Mouse (Mus musculus) retina, postnatal 1 day (tissue): Measurements from ENCODE around the gene Ggn.
A peak's percentile ranks its signal among the peaks of the same experiment; 100 is the strongest.
"Not testable (repeated sequence)": the region's sequence is repeated elsewhere in the genome, so short reads cannot be mapped to it uniquely, and the experiment has no call there.

Source experiments
- DNase-seq: peaks from one replicate; pipeline ENCODE4 v3.0.0-alpha.2; 2012

Gene Ggn

GRCm38 (mm10) chr7:29170066-29170754 lies at the start of gene Ggn, which contains the start of gene Spred3:
TSS of gene Ggn (plus strand) at chr7:29170210.
TSS of gene Spred3 (minus strand) at chr7:29170411.
- peak; percentile 82 for DNase-seq

DNA sequence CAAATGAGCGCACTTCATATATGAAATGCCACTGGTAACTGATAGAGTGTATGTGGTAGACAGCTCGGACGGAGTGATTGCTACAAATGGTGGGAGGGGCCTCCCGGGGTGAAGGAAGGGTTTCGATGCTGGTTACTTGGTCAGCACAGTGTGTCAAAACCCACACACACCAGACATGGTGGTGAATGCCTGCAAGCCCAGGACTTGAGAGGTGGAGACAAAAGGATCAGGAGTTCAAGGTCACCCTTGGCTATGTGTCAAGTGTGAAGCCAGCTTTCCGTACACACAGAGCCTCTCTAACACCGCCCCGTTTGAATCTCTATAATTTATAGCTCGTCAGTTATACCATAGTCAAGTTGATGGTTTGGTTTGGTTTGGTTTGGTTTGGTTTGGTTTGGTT lies 47.2 kb upstream of the Ggn start:
- no peak for DNase-seq

DNA sequence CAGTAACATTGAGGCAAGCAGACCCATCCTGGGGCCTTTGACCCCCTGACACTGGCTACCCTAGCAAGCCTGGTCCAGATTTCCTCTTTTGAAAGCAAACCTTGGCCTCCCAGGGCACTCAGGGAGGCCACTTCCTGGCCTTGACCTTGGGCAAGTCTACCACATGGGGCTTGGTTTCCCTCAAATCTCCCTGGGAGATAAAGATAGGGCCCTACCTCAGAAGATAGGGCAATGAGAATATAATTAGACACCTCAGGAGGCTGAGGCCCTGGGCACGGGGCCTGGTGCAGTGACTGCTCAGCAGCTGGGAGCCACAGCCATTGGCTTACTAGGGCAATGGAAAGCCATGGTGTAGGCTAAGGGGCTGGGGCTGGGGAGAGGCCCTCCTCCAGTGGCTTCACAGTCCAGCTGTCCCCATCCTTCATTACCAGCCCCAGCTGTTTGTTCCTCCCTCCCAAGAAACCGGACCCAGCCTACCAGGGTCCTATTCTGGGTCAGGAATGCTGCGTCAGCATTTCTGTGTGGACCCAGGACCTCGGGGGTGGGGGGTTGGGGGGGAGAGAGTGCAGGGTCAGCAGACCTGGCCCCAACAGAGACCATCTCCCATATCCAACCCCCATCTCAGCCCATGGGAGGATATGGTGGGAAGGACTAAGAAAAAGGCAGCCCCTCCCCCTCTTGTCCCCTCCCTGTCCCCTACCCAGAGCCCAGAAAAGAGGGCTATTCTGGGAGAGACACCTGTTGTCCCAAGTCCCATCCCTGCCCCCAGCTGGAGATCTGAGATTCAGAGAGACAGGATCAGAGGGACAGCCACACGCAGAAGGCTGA lies 46.3 kb upstream of the Ggn start:
- DNase-seq, result no peak

DNA sequence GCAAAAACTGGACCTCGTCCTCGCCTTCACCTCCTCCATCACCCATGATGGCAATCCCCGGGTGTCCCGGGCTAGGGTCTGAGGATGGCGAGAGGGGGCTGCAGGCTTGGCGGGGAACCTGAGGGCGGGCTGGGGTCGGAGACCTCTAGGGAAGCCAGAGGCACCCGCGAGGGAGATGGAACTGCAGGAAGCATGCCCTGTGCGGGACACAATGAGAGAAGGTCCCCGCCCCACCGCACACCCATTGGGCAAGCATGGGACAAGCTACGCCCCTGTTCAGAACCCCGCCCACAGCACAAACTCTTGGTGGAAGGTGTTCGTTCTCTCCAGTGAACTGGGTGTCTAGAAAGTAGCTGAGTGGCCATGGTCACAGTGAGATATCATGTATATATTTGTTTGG lies 45.0 kb upstream of the Ggn start, which contains the start of gene Ryr1:
Ryr1 (minus strand) TSS at position 210 of the 400 bp plus-strand sequence.
- peak; percentile 82 for DNase-seq

GRCm38 (mm10) chr7:29126173-29126915 lies 43.7 kb upstream of the Ggn start:
- DNase-seq, result peak; percentile 72

- DNase-seq, result peak; percentile 44
Measured at GRCm38 (mm10) chr7:29128725-29129124, 41.3 kb upstream of the Ggn start.

- DNase-seq, result no peak
Measured at GRCm38 (mm10) chr7:29134230-29134629, 35.8 kb upstream of the Ggn start.

DNA sequence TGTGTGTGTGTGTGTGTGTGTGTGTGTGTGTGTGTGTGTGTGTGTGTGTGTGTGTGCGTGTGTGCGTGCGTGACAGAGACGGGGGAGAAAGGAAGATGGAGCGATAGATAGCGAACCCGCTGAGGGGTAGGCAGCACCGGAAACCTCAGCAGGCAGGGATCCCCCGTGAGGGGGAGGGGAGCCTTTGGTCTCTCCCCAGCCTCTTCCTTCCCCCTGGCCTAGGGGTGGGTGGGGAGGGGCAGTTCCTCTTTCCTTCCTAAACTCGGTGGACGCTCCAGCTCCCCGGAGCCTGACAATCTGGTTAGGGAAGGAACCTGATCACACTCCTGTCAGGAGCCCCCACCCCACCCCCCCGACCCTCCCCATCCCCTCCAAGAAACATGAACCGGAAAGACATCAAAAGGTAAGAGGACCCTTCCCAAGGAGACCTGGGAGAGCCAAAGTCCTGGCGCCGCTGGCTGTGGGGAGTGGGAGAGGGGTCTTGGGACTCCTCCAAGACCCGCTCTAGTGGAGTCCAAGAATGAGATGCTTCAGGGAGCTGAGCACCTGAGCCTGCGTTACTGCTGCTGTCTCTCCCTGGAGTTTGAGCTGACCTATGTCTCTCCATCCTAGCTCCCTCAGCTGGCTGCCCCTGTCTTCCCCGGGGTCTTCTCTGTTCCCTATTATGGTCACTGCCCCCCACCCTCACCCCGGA lies 35.2 kb upstream of the Ggn start, which contains the start of gene Rasgrp4:
Rasgrp4 (plus strand) TSS at position 159 of the 694 bp plus-strand sequence.
- peak; percentile 47 for DNase-seq

- DNase-seq, result no peak
Measured at GRCm38 (mm10) chr7:29137429-29137828, 32.6 kb upstream of the Ggn start.

GRCm38 (mm10) chr7:29139237-29139636 lies 30.8 kb upstream of the Ggn start:
- not testable (repeated sequence) for DNase-seq

DNA sequence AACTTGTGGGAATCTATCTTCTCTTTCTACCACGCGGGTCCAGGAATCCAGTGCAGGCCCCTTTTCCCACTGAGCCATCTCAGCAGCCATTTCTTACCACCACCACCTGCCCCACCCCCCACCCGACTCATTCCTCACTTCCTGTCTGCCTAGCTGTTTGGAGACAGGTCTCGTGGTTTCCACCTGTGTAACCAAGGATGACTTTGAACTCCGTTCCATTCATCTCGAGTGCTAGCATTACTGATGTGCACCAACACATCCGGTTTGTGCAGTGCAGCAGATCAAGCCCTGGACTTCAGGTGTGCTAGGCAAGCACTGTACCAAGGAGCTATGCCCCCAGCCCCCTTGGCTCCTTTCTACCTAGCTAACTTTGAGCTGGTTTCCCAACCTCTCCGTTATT lies 28.6 kb upstream of the Ggn start:
- no peak for DNase-seq

DNA sequence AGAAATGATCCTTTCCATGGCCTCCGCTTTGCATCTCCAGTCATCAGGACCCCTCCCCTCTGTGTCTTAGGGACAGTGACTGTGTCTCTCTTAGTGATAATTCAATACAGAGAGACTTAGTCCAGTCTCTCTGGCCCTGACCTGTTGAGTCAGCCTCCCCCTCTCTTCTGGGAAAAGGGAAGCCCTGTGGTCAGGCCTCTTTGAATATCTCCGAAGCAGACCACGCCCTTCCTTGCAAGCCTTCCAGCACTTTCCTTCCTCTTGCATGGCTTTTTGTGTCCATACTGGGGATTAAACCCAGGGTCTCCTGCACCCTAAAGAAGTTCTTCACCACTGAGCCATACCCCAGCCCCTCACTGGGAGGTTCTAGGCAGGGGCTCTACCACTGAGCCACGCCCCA lies 26.0 kb upstream of the Ggn start:
- no peak for DNase-seq

DNA sequence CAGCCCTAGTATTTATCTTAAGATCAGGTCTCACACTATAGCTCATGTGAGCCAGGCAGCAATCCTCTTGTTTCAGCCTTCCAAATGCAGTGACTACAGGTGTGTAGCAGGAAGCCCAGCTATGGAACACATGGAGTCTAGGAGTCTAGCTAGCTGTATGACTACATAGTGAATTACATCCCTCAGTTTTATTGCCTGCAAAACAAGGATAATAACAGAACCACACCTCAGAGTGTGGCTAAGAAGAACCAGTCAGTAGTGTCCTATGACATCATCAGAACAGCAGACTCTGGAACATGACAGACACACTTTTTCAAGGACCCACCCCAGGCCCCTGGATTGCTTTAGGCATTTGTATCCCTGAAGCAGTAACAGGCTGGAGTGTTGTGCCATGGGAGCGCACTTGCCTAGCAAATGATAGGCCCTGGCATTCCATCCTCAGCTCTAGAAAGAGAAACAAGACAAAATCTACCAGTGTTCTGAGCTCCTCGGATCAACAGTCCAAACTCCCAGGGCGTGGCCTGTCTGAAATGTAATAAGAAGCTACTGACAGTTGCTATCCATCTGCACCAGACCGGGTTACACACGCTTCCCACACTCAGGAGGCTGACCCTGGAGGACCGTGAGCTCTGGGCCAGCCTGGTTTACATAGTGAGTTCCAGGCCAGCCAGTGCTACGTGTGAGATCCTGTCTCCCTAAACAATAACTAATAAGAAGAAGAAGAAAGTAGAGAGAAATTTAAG lies 23.2 kb upstream of the Ggn start:
- no peak for DNase-seq

DNA sequence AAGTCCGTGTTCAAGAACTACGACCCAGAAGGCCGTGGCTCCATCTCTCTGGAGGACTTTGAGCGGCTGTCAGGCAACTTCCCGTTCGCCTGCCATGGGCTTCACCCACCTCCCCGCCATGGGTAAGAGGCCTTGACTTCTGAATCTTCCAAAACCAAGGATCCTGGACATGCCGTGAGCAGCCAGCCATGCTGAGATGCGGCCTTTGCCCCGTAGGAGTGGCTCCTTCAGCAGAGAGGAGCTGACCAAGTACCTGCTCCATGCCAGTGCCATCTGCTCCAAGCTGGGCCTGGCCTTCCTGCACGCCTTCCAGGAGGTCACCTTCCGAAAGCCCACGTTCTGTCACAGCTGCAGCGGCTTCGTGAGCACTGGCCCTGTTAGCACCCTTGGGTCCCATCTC lies 21.2 kb upstream of the Ggn start:
- DNase-seq, result no peak

DNA sequence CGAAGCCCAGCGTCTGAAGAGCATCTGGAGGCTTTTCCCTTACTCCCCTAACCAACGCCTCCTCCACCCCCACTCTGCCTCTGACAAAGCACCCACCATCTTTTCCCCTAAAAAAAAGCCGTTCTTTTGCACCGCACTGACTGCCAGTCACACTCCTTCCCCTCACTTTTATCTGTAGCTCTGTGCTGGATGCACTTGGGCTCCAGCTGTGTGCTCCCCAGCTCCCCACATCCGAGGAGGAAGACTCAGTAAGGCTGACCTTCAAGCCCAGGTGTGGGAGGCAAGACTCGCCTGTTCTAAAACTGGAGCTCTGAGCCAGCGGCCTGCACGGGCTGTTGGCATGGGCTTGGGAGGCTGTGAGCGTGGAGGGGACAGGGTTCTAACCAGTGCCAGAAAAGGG lies 18.5 kb upstream of the Ggn start:
- no peak for DNase-seq

GRCm38 (mm10) chr7:29154018-29154720 lies 15.8 kb upstream of the Ggn start:
- DNase-seq, result no peak

DNA sequence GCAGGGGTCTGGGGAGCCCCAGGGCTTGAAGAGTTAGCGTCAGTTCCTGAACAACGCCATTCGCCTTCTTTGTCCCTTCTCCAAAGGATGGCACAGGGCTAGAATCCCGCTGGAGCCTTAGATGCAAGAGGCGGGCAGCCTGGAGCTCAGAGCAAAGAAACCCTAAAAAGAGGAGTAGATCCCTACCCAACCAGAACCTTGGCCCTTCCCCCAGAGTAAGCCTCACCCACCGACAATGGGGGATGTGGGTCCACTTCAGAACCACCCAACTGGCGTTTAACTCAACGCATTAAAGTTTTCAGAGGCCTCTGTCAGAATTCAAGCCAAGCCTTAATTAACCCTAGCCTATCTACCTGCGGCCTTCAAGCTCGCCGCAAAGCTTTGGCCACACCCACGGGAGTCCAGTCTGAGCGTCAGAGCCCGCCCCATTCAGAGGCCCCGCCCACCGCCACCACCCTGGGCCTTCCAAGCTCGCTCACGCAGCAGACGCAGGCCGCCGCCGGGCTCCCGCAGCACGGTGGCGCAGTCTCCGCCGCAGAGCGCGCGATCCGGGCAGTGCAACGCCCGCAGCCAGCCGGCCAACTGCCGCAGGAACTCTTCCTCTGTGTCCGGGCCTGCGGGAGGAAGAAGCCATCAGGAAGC lies 14.7 kb upstream of the Ggn start:
- peak; percentile 91 for DNase-seq

DNA sequence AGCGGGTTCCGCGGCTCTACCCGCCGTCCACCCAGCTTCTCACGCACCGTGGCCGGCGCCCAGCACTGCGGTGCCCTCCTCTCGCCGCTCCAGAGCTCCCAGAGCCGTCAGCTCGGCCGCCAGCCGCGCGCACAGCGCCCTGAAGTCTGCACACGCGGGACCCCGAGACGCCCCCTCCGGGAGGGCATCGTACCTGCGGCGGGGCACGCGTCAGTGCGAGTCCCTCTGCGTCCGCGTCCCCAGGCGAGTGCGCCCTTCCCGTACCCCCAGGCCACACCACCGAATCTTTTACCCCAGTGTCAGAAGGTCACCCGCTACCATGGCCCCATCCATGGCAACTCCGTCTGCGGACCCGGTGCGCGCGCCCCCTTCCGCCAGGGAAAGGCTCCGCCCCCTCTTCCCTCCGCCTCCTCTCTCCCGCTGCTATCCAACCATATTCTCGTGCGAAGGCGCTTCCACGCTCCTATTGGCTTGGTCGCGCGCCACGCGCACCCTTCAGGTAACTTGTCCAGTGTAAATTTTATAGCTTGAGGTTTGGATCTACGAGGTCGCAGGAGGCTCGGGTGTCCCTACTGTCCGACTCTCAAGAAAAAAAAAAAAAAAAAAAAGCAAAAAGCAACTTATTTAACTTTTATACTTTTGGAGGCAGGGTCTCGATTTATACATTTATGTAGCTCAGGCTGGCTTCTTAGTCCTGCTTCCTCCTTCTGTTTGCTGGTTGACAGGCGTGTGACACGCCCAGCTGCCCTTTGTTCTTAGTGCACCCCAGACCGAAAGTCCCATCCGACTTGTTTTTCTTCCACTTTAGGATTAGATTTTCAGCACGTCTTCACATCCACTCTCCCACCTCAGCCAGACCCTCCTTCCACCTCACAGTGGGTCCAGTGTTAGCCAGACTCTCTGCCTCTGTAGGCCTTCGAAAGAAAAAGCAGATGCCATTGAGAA lies 13.9 kb upstream of the Ggn start, which contains the start of gene Fam98c:
Fam98c (minus strand) TSS at position 397 of the 945 bp plus-strand sequence.
- peak; percentile 90 for DNase-seq

GRCm38 (mm10) chr7:29158264-29158663 lies 11.7 kb upstream of the Ggn start:
- peak; percentile 60 for DNase-seq
